Mouse (Mus musculus) liver, adult 2 months (tissue): Measurements from ENCODE around the gene Zfp467. TPM values are rescaled to one million over a fixed set of nuclear protein-coding genes. Genes with fewer than 3 reads are reported as not detected.

ENCODE experiments used
- DNase-seq: peaks from one replicate; pipeline ENCODE4 v3.0.0-alpha.2; 2011; ENCODE audit warnings: low read depth, low spot score; ENCODE audit errors: extremely low read depth
- H3K27ac ChIP-seq: fragments of 200-500 bp; replicated peaks from 2 replicates; pipeline ENCODE4 v1.5.1; 2012; ENCODE audit warnings: low read depth, mild to moderate bottlenecking, control low read depth, inconsistent platforms, low read length; ENCODE audit not compliant: insufficient read depth
- H3K27me3 ChIP-seq: fragments of 200-500 bp; 2 replicates; pipeline ENCODE4 v1.6.1; 2012; ENCODE audit warnings: mild to moderate bottlenecking, moderate library complexity, low read length, inconsistent platforms; ENCODE audit not compliant: control insufficient read depth, insufficient read depth
- H3K36me3 ChIP-seq: fragments of 200-500 bp; 2 replicates; pipeline ENCODE4 v1.6.1; 2012; ENCODE audit warnings: low read length, inconsistent platforms; ENCODE audit not compliant: control insufficient read depth, insufficient read depth
- H3K4me1 ChIP-seq: fragments of 200-500 bp; 2 replicates; pipeline ENCODE4 v1.6.1; 2011; ENCODE audit warnings: low read length; ENCODE audit not compliant: control insufficient read depth, insufficient read depth
- H3K4me3 ChIP-seq: fragments of 200-500 bp; 2 replicates; pipeline ENCODE4 v1.5.1; 2011; ENCODE audit warnings: low read depth, mild to moderate bottlenecking, control low read depth, low read length, moderate library complexity; ENCODE audit not compliant: insufficient read depth
- H3K79me2 ChIP-seq: fragments of 200-500 bp; 2 replicates; pipeline ENCODE4 v1.6.1; 2012; ENCODE audit warnings: inconsistent platforms, mild to moderate bottlenecking, low read length, moderate library complexity; ENCODE audit not compliant: control insufficient read depth, insufficient read depth
- H3K9ac ChIP-seq: fragments of 200-500 bp; 2 replicates; pipeline ENCODE4 v1.6.1; 2012; ENCODE audit warnings: low read depth, mild to moderate bottlenecking, control low read depth, inconsistent platforms, low read length
- CTCF ChIP-seq: fragments of 200-500 bp; IDR thresholded peaks from 2 replicates; pipeline ENCODE4 v1.5.1; 2011; ENCODE audit warnings: low read depth, low read length, control low read depth
- POLR2A ChIP-seq: fragments of 200-500 bp; IDR thresholded peaks from 2 replicates; pipeline ENCODE4 v1.6.1; 2011; ENCODE audit warnings: low read length, control low read depth; ENCODE audit not compliant: insufficient read depth; ENCODE audit errors: extremely low read depth
- WGBS: fragments of 180-500 bp; shearing (Covaris S2); methylation state at CpG from one replicate; pipeline ENCODE4 v1.1.7; 2018; 5-methylcytosine and 5-hydroxymethylcytosine counted together
- polyA plus RNA-seq: library from polyadenylated mRNA; depleted of rRNA; stranded (reverse); fragments of >200 nt; gene quantifications from 2 replicates; pipeline ENCODE4 v1.2.3, GENCODE M21; 2012; rRNA removed
- total RNA-seq: library from RNA; depleted of rRNA; stranded (reverse); fragments of >200 nt; gene quantifications from 2 replicates; pipeline ENCODE4 v1.2.3, GENCODE M21; 2014; rRNA removed

The Zfp467 gene
- total and polyA plus RNA-seq, 2 experiments: 15.9 to 25.7 TPM

- H3K27ac ChIP-seq: peak overlapping the region; percentile 44
Observed at GRCm38 (mm10) chr6:48388221-48388620, 57.4 kb downstream of the Zfp467 start.

More at GRCm38 (mm10) chr6:48388221-48388620, 57.4 kb downstream of the Zfp467 start:
- Histone ChIP-seq H3K4me1 (peaks cover 9% of the 10 kb centered on the region), H3K36me3 (no peaks in the 10 kb centered on the region), H3K79me2 (no peaks in the 10 kb centered on the region), H3K4me3 (no peak overlapping the region), H3K9ac (no peak overlapping the region), H3K27me3 (no peaks in the 10 kb centered on the region)
- DNase-seq: peak; percentile 88
- TF ChIP-seq POLR2A (no peak), CTCF (no peak)
- 22% methylated on average over 3 of the region's 3 CpGs for WGBS

Other genes with a start within 250 kb of the Zfp467 start
- gene Krba1, start 50.2 kb downstream of the Zfp467 start, total RNA-seq: 5.2 and 6.1 TPM in 2 replicates
- 6.6 and 9.2 TPM in 2 replicates for gene Krba1, start 50.2 kb downstream of the Zfp467 start, polyA plus RNA-seq
- 0.47 and 0.83 TPM in 2 replicates for gene Sspo, start 2.4 kb upstream of the Zfp467 start, total RNA-seq
- 1.5 and 2.0 TPM in 2 replicates for gene Sspo, start 2.4 kb upstream of the Zfp467 start, polyA plus RNA-seq
- 0.37 and 0.47 TPM in 2 replicates for gene Atp6v0e2, start 91.8 kb upstream of the Zfp467 start, total RNA-seq
- 0.96 and 1.7 TPM in 2 replicates for gene Atp6v0e2, start 91.8 kb upstream of the Zfp467 start, polyA plus RNA-seq
- 3.2 and 3.3 TPM in 2 replicates for gene Lrrc61, start 109.0 kb upstream of the Zfp467 start, total RNA-seq
- gene Lrrc61, start 109.0 kb upstream of the Zfp467 start, polyA plus RNA-seq: 8.5 and 10.1 TPM in 2 replicates
- 1,102 and 1,282 TPM in 2 replicates for gene Rarres2, start 127.0 kb upstream of the Zfp467 start, total RNA-seq
- 1,074 and 1,160 TPM in 2 replicates for gene Rarres2, start 127.0 kb upstream of the Zfp467 start, polyA plus RNA-seq
- gene Gm45021, start 143.8 kb upstream of the Zfp467 start, total RNA-seq: not detected in 2 replicates
- not detected in 2 replicates for gene Gm45021, start 143.8 kb upstream of the Zfp467 start, polyA plus RNA-seq
- gene Repin1, start 148.1 kb upstream of the Zfp467 start, total RNA-seq: 31.1 and 47.2 TPM in 2 replicates
- gene Repin1, start 148.1 kb upstream of the Zfp467 start, polyA plus RNA-seq: 73.6 and 74.7 TPM in 2 replicates
- not detected in 2 replicates for gene Gm44965, start 148.1 kb upstream of the Zfp467 start, total RNA-seq
- not detected in 2 replicates for gene Gm44965, start 148.1 kb upstream of the Zfp467 start, polyA plus RNA-seq
- gene Zfp775, start 156.2 kb upstream of the Zfp467 start, total RNA-seq: 0.83 and 1.5 TPM in 2 replicates
- 2.0 and 2.4 TPM in 2 replicates for gene Zfp775, start 156.2 kb upstream of the Zfp467 start, polyA plus RNA-seq
- under 0.01 TPM in 2 replicates for gene AI854703, start 180.9 kb upstream of the Zfp467 start, total RNA-seq
- 0.06 and 0.10 TPM in 2 replicates for gene AI854703, start 180.9 kb upstream of the Zfp467 start, polyA plus RNA-seq
- 6.1 and 6.4 TPM in 2 replicates for gene Gimap8, start 201.4 kb upstream of the Zfp467 start, total RNA-seq
- 1.0 and 1.4 TPM in 2 replicates for gene Gimap8, start 201.4 kb upstream of the Zfp467 start, polyA plus RNA-seq
- 11.6 and 12.2 TPM in 2 replicates for gene Gimap9, start 230.3 kb upstream of the Zfp467 start, total RNA-seq
- 4.2 and 6.3 TPM in 2 replicates for gene Gimap9, start 230.3 kb upstream of the Zfp467 start, polyA plus RNA-seq
- gene Gimap4, start 238.7 kb upstream of the Zfp467 start, total RNA-seq: 11.9 and 15.1 TPM in 2 replicates
- gene Gimap4, start 238.7 kb upstream of the Zfp467 start, polyA plus RNA-seq: 3.9 and 5.5 TPM in 2 replicates